Mouse (Mus musculus) cerebellum, adult 2 months (tissue): ENCODE measurements around the gene Npnt. TPM values are rescaled to one million over a fixed set of nuclear protein-coding genes. Genes with fewer than 3 reads are reported as not detected.

Source experiments
- DNase-seq, 2 experiments: peaks; one replicate each; pipeline ENCODE4 v3.0.0; 2021
- H3K27ac ChIP-seq: fragments of 200-500 bp; 2 replicates; pipeline ENCODE4 v1.5.1; 2012; ENCODE audit warnings: low read length, control low read depth, inconsistent platforms; ENCODE audit not compliant: insufficient read depth
- H3K27me3 ChIP-seq: fragments of 200-500 bp; 2 replicates; pipeline ENCODE4 v1.6.1; 2012; ENCODE audit warnings: inconsistent platforms, mild to moderate bottlenecking, low read length, moderate library complexity; ENCODE audit not compliant: control insufficient read depth, insufficient read depth
- H3K4me1 ChIP-seq: fragments of 200-500 bp; 2 replicates; pipeline ENCODE4 v1.6.1; 2011; ENCODE audit warnings: low read length; ENCODE audit not compliant: control insufficient read depth, insufficient read depth
- H3K4me3 ChIP-seq: fragments of 200-500 bp; replicated peaks from 2 replicates; pipeline ENCODE3; 2011; ENCODE audit warnings: mild to moderate bottlenecking, low read depth, low read length, control low read depth; ENCODE audit not compliant: insufficient read depth
- CTCF ChIP-seq: fragments of 200-500 bp; IDR thresholded peaks from 2 replicates; pipeline ENCODE4 v1.5.1; 2011; ENCODE audit warnings: low read depth, mild to moderate bottlenecking, control low read depth, low read length, moderate library complexity, borderline replicate concordance; ENCODE audit not compliant: insufficient read depth
- POLR2A ChIP-seq: fragments of 200-500 bp; IDR thresholded peaks from 2 replicates; pipeline ENCODE4 v1.6.1; 2011; ENCODE audit warnings: low read length, control low read depth, borderline replicate concordance; ENCODE audit not compliant: insufficient read depth
- WGBS: fragments of 180-500 bp; shearing (Covaris S2); methylation state at CpG from one replicate; pipeline ENCODE4 v1.1.7; 2018; 5-methylcytosine and 5-hydroxymethylcytosine counted together
- polyA plus RNA-seq: library from polyadenylated mRNA; depleted of rRNA; stranded (reverse); fragments of >200 nt; gene quantifications from 2 replicates; pipeline ENCODE4 v1.2.3, GENCODE M21; 2012

Npnt gene
- polyA plus RNA-seq, 1 experiment, result 3.6 TPM

- WGBS, result 64% methylated on average over 6 of the region's 6 CpGs
- no peak overlapping the region for H3K4me3 ChIP-seq
- H3K27me3 ChIP-seq, result no peaks in the 10 kb centered on the region
- no peaks in the 10 kb centered on the region for H3K4me1 ChIP-seq
- DNase-seq, result no peak
- H3K27ac ChIP-seq, result no peak overlapping the region
- TF ChIP-seq CTCF, result no peak
- TF ChIP-seq POLR2A, result no peak
Observed at GRCm38 (mm10) chr3:132856651-132857050, 93.4 kb downstream of the Npnt start.

- no peak overlapping the region for H3K4me3 ChIP-seq
- no peak overlapping the region for H3K27ac ChIP-seq
- H3K27me3 ChIP-seq, result no peaks in the 10 kb centered on the region
- no peaks in the 10 kb centered on the region for H3K4me1 ChIP-seq
- 71% methylated on average over 9 of the region's 9 CpGs for WGBS
- DNase-seq, result no peak
- no peak for TF ChIP-seq CTCF
- TF ChIP-seq POLR2A, result no peak
Observed at GRCm38 (mm10) chr3:132855458-132856212, 94.5 kb downstream of the Npnt start.

- 81% methylated on average over 9 of the region's 9 CpGs for WGBS
- DNase-seq, result no peak
- Histone ChIP-seq H3K4me1 (no peaks in the 10 kb centered on the region), H3K27ac (no peak overlapping the region), H3K4me3 (no peak overlapping the region), H3K27me3 (no peaks in the 10 kb centered on the region)
- TF ChIP-seq POLR2A (no peak), CTCF (no peak)
Observed at GRCm38 (mm10) chr3:132854271-132854670, 95.8 kb downstream of the Npnt start.

DNA sequence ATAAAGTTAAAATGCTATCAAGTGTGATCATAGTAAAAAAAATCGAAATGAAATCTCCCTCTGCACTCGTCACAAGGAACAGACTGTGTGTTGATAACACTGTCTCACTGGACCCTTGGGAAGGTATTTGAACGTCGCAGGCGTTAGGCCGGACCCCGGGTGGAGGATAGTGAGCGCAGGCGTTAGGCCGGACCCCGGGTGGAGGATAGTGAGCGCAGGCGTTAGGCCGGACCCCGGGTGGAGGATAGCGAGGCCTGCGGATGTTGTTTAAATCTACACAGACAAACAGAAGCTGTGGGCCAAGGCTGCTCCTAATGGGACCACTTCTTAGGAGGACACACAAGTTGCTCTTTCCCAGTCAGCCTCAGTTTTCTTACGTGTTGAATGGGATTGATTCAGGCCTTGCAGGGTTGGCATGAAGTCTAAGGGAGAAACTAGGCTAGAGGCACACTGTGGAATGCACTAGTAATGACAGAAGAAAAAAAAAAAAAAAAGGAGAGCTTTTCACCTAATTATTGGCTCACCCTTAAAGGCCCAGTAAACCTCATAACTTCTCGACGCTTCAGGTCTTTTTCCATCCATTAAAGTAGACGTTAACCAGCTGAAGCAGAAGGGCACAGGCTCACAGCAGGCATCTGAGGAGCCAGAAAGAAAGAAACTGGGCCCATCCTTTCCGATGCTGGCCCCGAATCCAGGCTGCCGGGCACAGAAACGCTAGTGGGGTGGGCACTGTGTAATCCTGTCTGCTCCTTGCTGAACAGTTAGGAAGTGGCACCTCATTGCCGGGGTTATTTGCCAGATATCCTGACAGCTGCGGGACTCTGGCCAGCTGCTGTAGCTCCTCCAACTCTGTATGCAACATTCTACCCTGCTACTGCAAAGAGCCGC, 98.0 kb downstream of the Npnt start:
- Histone ChIP-seq H3K27me3 (no peaks in the 10 kb centered on the region), H3K4me3 (no peak overlapping the region), H3K4me1 (no peaks in the 10 kb centered on the region), H3K27ac (no peak overlapping the region)
- 52% methylated on average over 28 of the region's 28 CpGs for WGBS
- TF ChIP-seq CTCF (no peak), POLR2A (no peak)
- no peak for DNase-seq

GRCm38 (mm10) chr3:132851417-132851816, 98.7 kb downstream of the Npnt start:
- Histone ChIP-seq H3K4me3 (no peak overlapping the region), H3K4me1 (no peaks in the 10 kb centered on the region), H3K27ac (no peak overlapping the region), H3K27me3 (no peaks in the 10 kb centered on the region)
- 80% methylated on average over 1 of the region's 1 CpGs for WGBS
- no peak for TF ChIP-seq CTCF
- no peak for TF ChIP-seq POLR2A
- no peak for DNase-seq

DNA sequence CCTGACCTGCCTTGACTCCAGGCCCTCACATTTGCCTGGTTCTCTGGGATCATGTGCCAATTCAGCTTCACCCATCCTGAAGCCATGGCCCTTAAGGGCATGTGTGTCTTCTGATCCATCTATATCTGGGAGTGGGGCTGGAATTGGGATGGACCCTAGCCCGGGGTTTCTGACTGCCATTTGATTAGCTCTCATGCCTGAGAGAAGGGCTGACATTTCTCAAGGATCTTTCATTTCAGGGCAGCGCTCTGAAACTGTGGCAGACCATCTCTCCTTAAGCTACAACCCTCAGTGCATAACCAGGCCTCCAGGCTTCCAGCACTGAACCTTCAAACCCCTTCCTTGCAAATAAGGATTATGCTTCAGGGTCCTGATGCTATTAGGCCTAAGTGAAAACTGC, 99.7 kb downstream of the Npnt start:
- H3K27ac ChIP-seq, result no peak overlapping the region
- H3K4me1 ChIP-seq, result no peaks in the 10 kb centered on the region
- TF ChIP-seq POLR2A (no peak), CTCF (no peak)
- H3K27me3 ChIP-seq, result no peaks in the 10 kb centered on the region
- 80% methylated on average over 2 of the region's 2 CpGs for WGBS
- no peak overlapping the region for H3K4me3 ChIP-seq
- DNase-seq, result no peak

GRCm38 (mm10) chr3:132849669-132850068, 100.4 kb downstream of the Npnt start:
- 60% methylated on average over 7 of the region's 7 CpGs for WGBS
- Histone ChIP-seq H3K27ac (no peak overlapping the region), H3K27me3 (no peaks in the 10 kb centered on the region)

GRCm38 (mm10) chr3:132842676-132843075, 107.4 kb downstream of the Npnt start:
- WGBS, result 96% methylated on average over 6 of the region's 6 CpGs
- H3K27me3 ChIP-seq, result no peaks in the 10 kb centered on the region
- no peak overlapping the region for H3K4me3 ChIP-seq
- H3K4me1 ChIP-seq, result no peaks in the 10 kb centered on the region
- TF ChIP-seq POLR2A (no peak), CTCF (no peak)
- no peak overlapping the region for H3K27ac ChIP-seq
- no peak for DNase-seq

More at GRCm38 (mm10) chr3:132849669-132850068, 100.4 kb downstream of the Npnt start:
- TF ChIP-seq POLR2A (no peak), CTCF (no peak)
- Histone ChIP-seq H3K4me3 (no peak overlapping the region), H3K4me1 (no peaks in the 10 kb centered on the region)
- DNase-seq, result no peak
